Mouse (Mus musculus): ENCODE data around the gene Krt12. TPM values are rescaled to one million over a fixed set of nuclear protein-coding genes. Genes with fewer than 3 reads are reported as not detected.

Gene Krt12
- polyA plus RNA-seq, 1 experiment from 2014 or later: not detected

GRCm38 (mm10) chr11:99385813-99386721 is 36.0 kb downstream of the Krt12 start:
- no peaks in the 10 kb centered on the region for H3K27me3 ChIP-seq (ENCODE audit: control insufficient read depth, insufficient read depth, low read length)
- H3K27ac ChIP-seq (replicated peaks; ENCODE audit: low read depth, low read length): peak overlapping the region; percentile 97
- WGBS: 2% methylated on average over 71 of the region's 71 CpGs
- peak; percentile 72; the same call in 1 of the 2 replicates for ATAC-seq (replicated peaks; ENCODE audit: insufficient number of reproducible peaks, low FRiP score, low TSS enrichment, low read depth)
- H3K9me3 ChIP-seq (replicated peaks; ENCODE audit: control insufficient read depth, low read length): no peaks in the 10 kb centered on the region
- H3K4me1 ChIP-seq (ENCODE audit: control insufficient read depth, insufficient read depth, low read length): no peaks in the 10 kb centered on the region
- H3K4me3 ChIP-seq (ENCODE audit: low read depth, low read length): peak overlapping the region; percentile 57
- DNase-seq (ENCODE audit: low spot score): peak; percentile 88
- no peaks in the 10 kb centered on the region for H3K36me3 ChIP-seq (replicated peaks; ENCODE audit: control insufficient read depth, insufficient read depth, low read depth, low read length)
- peak overlapping the region; percentile 63 for H3K4me2 ChIP-seq (ENCODE audit: low read depth, low read length)
- peak overlapping the region; percentile 76 for H3K9ac ChIP-seq (replicated peaks; ENCODE audit: low read length)

GRCm38 (mm10) chr11:99379568-99379967 is 42.5 kb downstream of the Krt12 start:
- 16% methylated on average over 5 of the region's 5 CpGs for WGBS
- Histone ChIP-seq H3K27me3 (ENCODE audit: control insufficient read depth, insufficient read depth, low read length) (no peaks in the 10 kb centered on the region), H3K9ac (replicated peaks; ENCODE audit: low read length) (no peak overlapping the region), H3K4me3 (ENCODE audit: low read depth, low read length) (no peak overlapping the region), H3K36me3 (replicated peaks; ENCODE audit: control insufficient read depth, insufficient read depth, low read depth, low read length) (no peaks in the 10 kb centered on the region), H3K4me2 (ENCODE audit: low read depth, low read length) (no peak overlapping the region), H3K4me1 (ENCODE audit: control insufficient read depth, insufficient read depth, low read length) (no peaks in the 10 kb centered on the region), H3K27ac (replicated peaks; ENCODE audit: low read depth, low read length) (no peak overlapping the region), H3K9me3 (replicated peaks; ENCODE audit: control insufficient read depth, low read length) (no peaks in the 10 kb centered on the region)
- ATAC-seq (replicated peaks; ENCODE audit: insufficient number of reproducible peaks, low FRiP score, low TSS enrichment, low read depth) (no peak), DNase-seq (ENCODE audit: low spot score) (peak; percentile 77)

DNA sequence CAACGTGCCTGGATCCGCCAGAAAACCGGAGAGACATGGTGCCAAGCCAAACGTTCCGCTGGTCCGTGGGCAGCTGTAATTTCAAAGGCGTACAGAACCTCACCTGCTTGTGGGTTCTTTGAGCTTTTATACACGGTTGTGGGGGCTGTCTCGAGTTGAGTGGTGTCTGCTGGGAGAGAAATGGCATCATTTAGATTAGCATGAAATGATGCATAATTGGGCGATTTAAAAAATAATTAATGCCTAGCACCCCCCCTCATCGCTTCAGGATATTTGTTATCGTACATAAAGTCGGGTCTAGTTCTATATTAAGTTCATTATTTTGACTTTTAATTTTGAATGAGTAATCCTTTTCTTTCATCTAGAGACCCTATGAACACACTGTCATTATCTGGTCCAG is 47.3 kb downstream of the Krt12 start, which contains the start of gene Krt28:
TSS of gene Krt28 (minus strand) at position 101 of the 400 bp plus-strand sequence.
- Histone ChIP-seq H3K4me1 (ENCODE audit: control insufficient read depth, insufficient read depth, low read length) (no peaks in the 10 kb centered on the region), H3K27me3 (ENCODE audit: control insufficient read depth, insufficient read depth, low read length) (no peaks in the 10 kb centered on the region), H3K4me3 (ENCODE audit: low read depth, low read length) (no peak within 1 kb of the TSS), H3K36me3 (replicated peaks; ENCODE audit: control insufficient read depth, insufficient read depth, low read depth, low read length) (no peaks in the 10 kb centered on the region), H3K27ac (replicated peaks; ENCODE audit: low read depth, low read length) (no peak within 1 kb of the TSS), H3K9me3 (replicated peaks; ENCODE audit: control insufficient read depth, low read length) (no peaks in the 10 kb centered on the region), H3K9ac (replicated peaks; ENCODE audit: low read length) (no peak within 1 kb of the TSS), H3K4me2 (ENCODE audit: low read depth, low read length) (no peak within 1 kb of the TSS)
- WGBS: 85% methylated on average over 13 of the region's 13 CpGs
- no peak for DNase-seq (ENCODE audit: low spot score)
- ATAC-seq (replicated peaks; ENCODE audit: insufficient number of reproducible peaks, low FRiP score, low TSS enrichment, low read depth): no peak

DNA sequence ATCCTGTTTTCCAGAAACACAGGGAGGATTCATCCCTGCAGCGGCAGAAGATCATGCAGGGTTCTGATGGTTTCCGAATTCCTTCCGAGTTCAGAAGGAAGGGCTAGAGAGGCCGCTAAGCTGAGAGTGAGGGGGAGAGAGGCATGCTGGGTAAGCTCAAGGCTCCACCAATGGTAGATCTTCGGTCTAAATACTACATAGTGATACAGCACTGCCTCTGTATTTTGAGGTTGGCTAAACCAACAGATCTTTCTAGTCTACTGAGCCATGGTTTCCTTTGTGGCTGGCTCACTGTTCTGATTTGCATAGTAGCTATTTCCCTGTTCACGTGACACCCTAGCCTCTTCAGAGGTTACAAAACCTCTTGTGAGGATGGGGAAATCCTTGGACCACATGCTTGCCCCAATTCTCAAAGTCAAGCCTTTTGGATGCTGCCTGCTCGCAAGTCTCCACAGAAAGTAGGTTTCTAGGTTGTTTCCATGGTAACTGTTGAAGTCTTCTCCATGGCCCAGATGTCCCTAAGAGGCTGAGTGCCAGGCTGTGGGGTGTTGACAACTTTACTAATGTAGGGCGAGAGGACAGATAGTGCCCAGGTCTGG is 52.1 kb downstream of the Krt12 start:
- H3K36me3 ChIP-seq (replicated peaks; ENCODE audit: control insufficient read depth, insufficient read depth, low read depth, low read length): no peaks in the 10 kb centered on the region
- DNase-seq (ENCODE audit: low spot score): no peak
- H3K27me3 ChIP-seq (ENCODE audit: control insufficient read depth, insufficient read depth, low read length): no peaks in the 10 kb centered on the region
- ATAC-seq (replicated peaks; ENCODE audit: insufficient number of reproducible peaks, low FRiP score, low TSS enrichment, low read depth): no peak
- H3K9me3 ChIP-seq (replicated peaks; ENCODE audit: control insufficient read depth, low read length): no peaks in the 10 kb centered on the region
- H3K4me1 ChIP-seq (ENCODE audit: control insufficient read depth, insufficient read depth, low read length): no peaks in the 10 kb centered on the region
- 87% methylated on average over 8 of the region's 8 CpGs for WGBS
- H3K4me2 ChIP-seq (ENCODE audit: low read depth, low read length): no peak overlapping the region
- no peak overlapping the region for H3K27ac ChIP-seq (replicated peaks; ENCODE audit: low read depth, low read length)
- H3K9ac ChIP-seq (replicated peaks; ENCODE audit: low read length): no peak overlapping the region
- no peak overlapping the region for H3K4me3 ChIP-seq (ENCODE audit: low read depth, low read length)

- 27% methylated on average over 3 of the region's 3 CpGs for whole genome bisulfite sequencing
- ATAC-seq (replicated peaks; ENCODE audit: insufficient number of reproducible peaks, low FRiP score, low TSS enrichment, low read depth) (no peak), DNase-seq (ENCODE audit: low spot score) (peak; percentile 45)
- Histone ChIP-seq H3K36me3 (replicated peaks; ENCODE audit: control insufficient read depth, insufficient read depth, low read depth, low read length) (no peaks in the 10 kb centered on the region), H3K4me3 (ENCODE audit: low read depth, low read length) (no peak overlapping the region), H3K9ac (replicated peaks; ENCODE audit: low read length) (no peak overlapping the region), H3K27me3 (ENCODE audit: control insufficient read depth, insufficient read depth, low read length) (no peaks in the 10 kb centered on the region), H3K27ac (replicated peaks; ENCODE audit: low read depth, low read length) (no peak overlapping the region), H3K9me3 (replicated peaks; ENCODE audit: control insufficient read depth, low read length) (no peaks in the 10 kb centered on the region), H3K4me1 (ENCODE audit: control insufficient read depth, insufficient read depth, low read length) (no peaks in the 10 kb centered on the region), H3K4me2 (ENCODE audit: low read depth, low read length) (no peak overlapping the region)
Observed at GRCm38 (mm10) chr11:99369229-99369628, 52.8 kb downstream of the Krt12 start.

DNA sequence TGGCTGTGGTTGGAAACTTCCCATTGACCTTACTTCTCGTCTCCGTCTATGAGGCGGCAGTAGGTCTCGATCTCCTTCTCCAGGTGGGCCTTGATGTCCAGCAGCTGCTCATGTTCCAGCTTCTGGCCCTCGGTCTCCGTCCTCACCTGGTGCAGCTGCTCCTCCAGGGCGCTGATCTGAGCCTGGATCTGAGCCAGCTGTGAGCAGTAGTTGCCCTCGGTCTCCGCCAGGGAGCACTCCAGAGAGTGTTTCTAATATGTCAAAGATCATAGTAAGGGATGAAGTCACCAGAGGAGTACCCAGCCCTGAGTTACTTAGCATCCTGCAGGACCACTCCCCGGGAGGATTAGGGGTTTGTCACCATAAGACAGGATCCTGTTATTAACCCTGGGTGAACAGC is 55.3 kb downstream of the Krt12 start:
- 43% methylated on average over 10 of the region's 10 CpGs for WGBS
- Histone ChIP-seq H3K27ac (replicated peaks; ENCODE audit: low read depth, low read length) (no peak overlapping the region), H3K4me3 (ENCODE audit: low read depth, low read length) (no peak overlapping the region), H3K4me2 (ENCODE audit: low read depth, low read length) (no peak overlapping the region), H3K27me3 (ENCODE audit: control insufficient read depth, insufficient read depth, low read length) (no peaks in the 10 kb centered on the region), H3K4me1 (ENCODE audit: control insufficient read depth, insufficient read depth, low read length) (no peaks in the 10 kb centered on the region), H3K9me3 (replicated peaks; ENCODE audit: control insufficient read depth, low read length) (no peaks in the 10 kb centered on the region), H3K36me3 (replicated peaks; ENCODE audit: control insufficient read depth, insufficient read depth, low read depth, low read length) (no peaks in the 10 kb centered on the region), H3K9ac (replicated peaks; ENCODE audit: low read length) (no peak overlapping the region)
- ATAC-seq (replicated peaks; ENCODE audit: insufficient number of reproducible peaks, low FRiP score, low TSS enrichment, low read depth): no peak
- DNase-seq (ENCODE audit: low spot score): peak; percentile 11

Other genes with a start within 250 kb of the Krt12 start
- gene Smarce1, start 191.2 kb downstream of the Krt12 start, polyA plus RNA-seq (2014; fragmentation: Nextera tagmentation; extraction: Ambion mirVana): 223 and 226 TPM in 2 replicates
- gene Krt222, start 178.2 kb downstream of the Krt12 start, polyA plus RNA-seq (2014; fragmentation: Nextera tagmentation; extraction: Ambion mirVana): 0.18 and 0.49 TPM in 2 replicates
- 0.11 and 0.22 TPM in 2 replicates for gene Krt24, start 137.0 kb downstream of the Krt12 start, polyA plus RNA-seq (2014; fragmentation: Nextera tagmentation; extraction: Ambion mirVana)
- gene Krt25, start 99.3 kb downstream of the Krt12 start, polyA plus RNA-seq (2014; fragmentation: Nextera tagmentation; extraction: Ambion mirVana): not detected in 2 replicates
- gene Krt26, start 84.3 kb downstream of the Krt12 start, polyA plus RNA-seq (2014; fragmentation: Nextera tagmentation; extraction: Ambion mirVana): 0.08 and 0.14 TPM in 2 replicates
- 0.13 TPM in 1 of 2 replicates, not detected in the other for gene Krt27, start 71.2 kb downstream of the Krt12 start, polyA plus RNA-seq (2014; fragmentation: Nextera tagmentation; extraction: Ambion mirVana)
- 0.34 TPM in 1 of 2 replicates, not detected in the other for gene Krt28, start 47.4 kb downstream of the Krt12 start, polyA plus RNA-seq (2014; fragmentation: Nextera tagmentation; extraction: Ambion mirVana)
- 26.7 and 30.1 TPM in 2 replicates for gene Krt10, start 32.9 kb downstream of the Krt12 start, polyA plus RNA-seq (2014; fragmentation: Nextera tagmentation; extraction: Ambion mirVana)
- gene Krt20, start 15.9 kb upstream of the Krt12 start, polyA plus RNA-seq (2014; fragmentation: Nextera tagmentation; extraction: Ambion mirVana): 0.17 and 0.53 TPM in 2 replicates
- gene Krt23, start 70.9 kb upstream of the Krt12 start, polyA plus RNA-seq (2014; fragmentation: Nextera tagmentation; extraction: Ambion mirVana): 0.61 TPM in 1 of 2 replicates, not detected in the other
- not detected in 2 replicates for gene Krt39, start 99.1 kb upstream of the Krt12 start, polyA plus RNA-seq (2014; fragmentation: Nextera tagmentation; extraction: Ambion mirVana)
- gene Krt40, start 120.9 kb upstream of the Krt12 start, polyA plus RNA-seq (2014; fragmentation: Nextera tagmentation; extraction: Ambion mirVana): not detected in 2 replicates
- not detected in 2 replicates for gene Krtap3-3, start 128.6 kb upstream of the Krt12 start, polyA plus RNA-seq (2014; fragmentation: Nextera tagmentation; extraction: Ambion mirVana)
- not detected in 2 replicates for gene Krtap3-2, start 134.6 kb upstream of the Krt12 start, polyA plus RNA-seq (2014; fragmentation: Nextera tagmentation; extraction: Ambion mirVana)
- gene Gm11939, start 137.2 kb upstream of the Krt12 start, polyA plus RNA-seq (2014; fragmentation: Nextera tagmentation; extraction: Ambion mirVana): not detected in 2 replicates
- not detected in 2 replicates for gene Krtap3-1, start 144.4 kb upstream of the Krt12 start, polyA plus RNA-seq (2014; fragmentation: Nextera tagmentation; extraction: Ambion mirVana)
- gene Krtap1-5, start 158.8 kb upstream of the Krt12 start, polyA plus RNA-seq (2014; fragmentation: Nextera tagmentation; extraction: Ambion mirVana): not detected in 2 replicates
- not detected in 2 replicates for gene Krtap1-4, start 161.4 kb upstream of the Krt12 start, polyA plus RNA-seq (2014; fragmentation: Nextera tagmentation; extraction: Ambion mirVana)
- gene Krtap1-3, start 169.1 kb upstream of the Krt12 start, polyA plus RNA-seq (2014; fragmentation: Nextera tagmentation; extraction: Ambion mirVana): not detected in 2 replicates
- not detected in 2 replicates for gene Krtap9-3, start 175.8 kb upstream of the Krt12 start, polyA plus RNA-seq (2014; fragmentation: Nextera tagmentation; extraction: Ambion mirVana)
- not detected in 2 replicates for gene Gm11938, start 181.0 kb upstream of the Krt12 start, polyA plus RNA-seq (2014; fragmentation: Nextera tagmentation; extraction: Ambion mirVana)
- not detected in 2 replicates for gene Gm11937, start 187.9 kb upstream of the Krt12 start, polyA plus RNA-seq (2014; fragmentation: Nextera tagmentation; extraction: Ambion mirVana)
- not detected in 2 replicates for gene Krtap2-4, start 192.6 kb upstream of the Krt12 start, polyA plus RNA-seq (2014; fragmentation: Nextera tagmentation; extraction: Ambion mirVana)
- not detected in 2 replicates for gene Gm11562, start 198.2 kb upstream of the Krt12 start, polyA plus RNA-seq (2014; fragmentation: Nextera tagmentation; extraction: Ambion mirVana)
- gene Krtap4-1, start 206.0 kb upstream of the Krt12 start, polyA plus RNA-seq (2014; fragmentation: Nextera tagmentation; extraction: Ambion mirVana): not detected in 2 replicates
- gene Krtap4-2, start 212.8 kb upstream of the Krt12 start, polyA plus RNA-seq (2014; fragmentation: Nextera tagmentation; extraction: Ambion mirVana): not detected in 2 replicates
- not detected in 2 replicates for gene Krtap4-7, start 221.8 kb upstream of the Krt12 start, polyA plus RNA-seq (2014; fragmentation: Nextera tagmentation; extraction: Ambion mirVana)
- gene Gm11555, start 228.0 kb upstream of the Krt12 start, polyA plus RNA-seq (2014; fragmentation: Nextera tagmentation; extraction: Ambion mirVana): not detected in 2 replicates
- not detected in 2 replicates for gene Gm11563, start 236.7 kb upstream of the Krt12 start, polyA plus RNA-seq (2014; fragmentation: Nextera tagmentation; extraction: Ambion mirVana)
- gene Krtap4-6, start 243.7 kb upstream of the Krt12 start, polyA plus RNA-seq (2014; fragmentation: Nextera tagmentation; extraction: Ambion mirVana): not detected in 2 replicates